Mouse (Mus musculus): ENCODE data around the gene Eif3k. TPM values are rescaled to one million over a fixed set of nuclear protein-coding genes. Genes with fewer than 3 reads are reported as not detected.
A peak's percentile ranks its signal among the peaks of the same experiment; 100 is the strongest.

The Eif3k gene
- polyA plus RNA-seq, 1 experiment from 2014 or later: 359 TPM

- H3K27me3 ChIP-seq (replicated peaks): no peaks in the 10 kb centered on the region
- H3K27ac ChIP-seq: no peak overlapping the region
- peaks cover 9% of the 10 kb centered on the region; the same call in 1 of the 2 replicates for H3K4me1 ChIP-seq (replicated peaks)
- H3K36me3 ChIP-seq: no peaks in the 10 kb centered on the region
- 64% methylated on average over 5 of the region's 5 CpGs for WGBS
- no peak for ATAC-seq
- H3K4me3 ChIP-seq (replicated peaks): no peak overlapping the region
- no peak overlapping the region for H3K4me2 ChIP-seq (replicated peaks)
- H3K9ac ChIP-seq: no peak overlapping the region
- H3K9me3 ChIP-seq: no peaks in the 10 kb centered on the region
Measured at GRCm38 (mm10) chr7:28965346-28965840, 16.3 kb downstream of the Eif3k start.

- H3K9ac ChIP-seq: no peak overlapping the region
- no peak overlapping the region for H3K4me3 ChIP-seq (replicated peaks)
- 68% methylated on average over 3 of the region's 3 CpGs for whole genome bisulfite sequencing
- no peaks in the 10 kb centered on the region for H3K27me3 ChIP-seq (replicated peaks)
- peaks cover 10% of the 10 kb centered on the region for H3K4me1 ChIP-seq (replicated peaks)
- ATAC-seq: no peak
- no peaks in the 10 kb centered on the region for H3K36me3 ChIP-seq
- H3K27ac ChIP-seq: 0 out of 2 replicates have a peak overlapping the region, but pooled peaks have one; percentile 7
- no peak overlapping the region for H3K4me2 ChIP-seq (replicated peaks)
- H3K9me3 ChIP-seq: no peaks in the 10 kb centered on the region
Measured at GRCm38 (mm10) chr7:28963399-28963923, 18.2 kb downstream of the Eif3k start.

GRCm38 (mm10) chr7:28961927-28962670, 19.6 kb downstream of the Eif3k start, which contains the start of gene Actn4:
Gene Actn4 (minus strand): TSS chr7:28962340.
- no peaks in the 10 kb centered on the region for H3K36me3 ChIP-seq
- no peaks in the 10 kb centered on the region for H3K27me3 ChIP-seq (replicated peaks)
- peak within 1 kb of the TSS; percentile 96 for H3K4me3 ChIP-seq (replicated peaks)
- under 1% methylated on average over 76 of the region's 76 CpGs for WGBS
- H3K4me2 ChIP-seq (replicated peaks): peak within 1 kb of the TSS; percentile 81
- H3K9ac ChIP-seq: peak within 1 kb of the TSS; percentile 96
- H3K27ac ChIP-seq: peak within 1 kb of the TSS; percentile 86
- H3K4me1 ChIP-seq (replicated peaks): peaks cover 21% of the 10 kb centered on the region
- no peaks in the 10 kb centered on the region for H3K9me3 ChIP-seq
- ATAC-seq: peak; percentile 90

- Histone ChIP-seq H3K9me3 (no peaks in the 10 kb centered on the region), H3K36me3 (no peaks in the 10 kb centered on the region), H3K4me1 (replicated peaks) (peaks cover 23% of the 10 kb centered on the region), H3K27ac (peak overlapping the region; percentile 86), H3K4me2 (replicated peaks) (peak overlapping the region; percentile 81), H3K4me3 (replicated peaks) (peak overlapping the region; percentile 96), H3K27me3 (replicated peaks) (no peaks in the 10 kb centered on the region), H3K9ac (peak overlapping the region; percentile 96)
- no peak for ATAC-seq
- under 1% methylated on average over 7 of the region's 7 CpGs for WGBS
Measured at GRCm38 (mm10) chr7:28961584-28961926, 20.1 kb downstream of the Eif3k start.

- Histone ChIP-seq H3K9me3 (no peaks in the 10 kb centered on the region), H3K36me3 (no peaks in the 10 kb centered on the region), H3K27ac (peak overlapping the region; percentile 86), H3K4me1 (replicated peaks) (peaks cover 27% of the 10 kb centered on the region), H3K4me2 (replicated peaks) (peak overlapping the region; percentile 81), H3K27me3 (replicated peaks) (no peaks in the 10 kb centered on the region), H3K9ac (peak overlapping the region; percentile 96), H3K4me3 (replicated peaks) (peak overlapping the region; percentile 96)
- 10% methylated on average over 9 of the region's 9 CpGs for WGBS
- ATAC-seq: no peak
Measured at GRCm38 (mm10) chr7:28960354-28961046, 21.2 kb downstream of the Eif3k start.

GRCm38 (mm10) chr7:28959505-28960045, 22.1 kb downstream of the Eif3k start:
- no peak for ATAC-seq
- no peaks in the 10 kb centered on the region for H3K9me3 ChIP-seq
- no peaks in the 10 kb centered on the region for H3K36me3 ChIP-seq
- H3K4me3 ChIP-seq (replicated peaks): peak overlapping the region; percentile 96
- H3K27ac ChIP-seq: peak overlapping the region; percentile 86
- H3K9ac ChIP-seq: peak overlapping the region; percentile 96
- no peaks in the 10 kb centered on the region for H3K27me3 ChIP-seq (replicated peaks)
- H3K4me2 ChIP-seq (replicated peaks): peak overlapping the region; percentile 81
- 8% methylated on average over 6 of the region's 6 CpGs for WGBS
- peaks cover 31% of the 10 kb centered on the region for H3K4me1 ChIP-seq (replicated peaks)

- H3K27ac ChIP-seq: peak overlapping the region; percentile 86
- H3K36me3 ChIP-seq: no peaks in the 10 kb centered on the region
- peak overlapping the region; percentile 81 for H3K4me2 ChIP-seq (replicated peaks)
- peak overlapping the region; percentile 96; the same call in 1 of the 2 replicates for H3K4me3 ChIP-seq (replicated peaks)
- no peaks in the 10 kb centered on the region for H3K9me3 ChIP-seq
- ATAC-seq: no peak
- peak overlapping the region; percentile 96; the same call in 1 of the 2 replicates for H3K9ac ChIP-seq
- 23% methylated on average over 1 of the region's 1 CpGs for WGBS
- H3K4me1 ChIP-seq (replicated peaks): peaks cover 35% of the 10 kb centered on the region
- no peaks in the 10 kb centered on the region for H3K27me3 ChIP-seq (replicated peaks)
Measured at GRCm38 (mm10) chr7:28958770-28959169, 22.9 kb downstream of the Eif3k start.

- no peak for ATAC-seq
- Histone ChIP-seq H3K4me1 (replicated peaks) (peaks cover 38% of the 10 kb centered on the region), H3K9ac (no peak overlapping the region), H3K4me3 (replicated peaks) (no peak overlapping the region), H3K4me2 (replicated peaks) (peak overlapping the region; percentile 81), H3K27me3 (replicated peaks) (no peaks in the 10 kb centered on the region), H3K9me3 (no peaks in the 10 kb centered on the region), H3K27ac (peak overlapping the region; percentile 86), H3K36me3 (no peaks in the 10 kb centered on the region)
- WGBS: 75% methylated on average over 1 of the region's 1 CpGs
Measured at GRCm38 (mm10) chr7:28957997-28958725, 23.5 kb downstream of the Eif3k start.

- WGBS: 65% methylated on average over 6 of the region's 6 CpGs
- Histone ChIP-seq H3K4me1 (replicated peaks) (peaks cover 44% of the 10 kb centered on the region), H3K27ac (no peak overlapping the region), H3K9ac (no peak overlapping the region), H3K9me3 (no peaks in the 10 kb centered on the region), H3K4me3 (replicated peaks) (no peak overlapping the region), H3K27me3 (replicated peaks) (no peaks in the 10 kb centered on the region), H3K36me3 (no peaks in the 10 kb centered on the region), H3K4me2 (replicated peaks) (no peak overlapping the region)
- no peak for ATAC-seq
Measured at GRCm38 (mm10) chr7:28957286-28957685, 24.4 kb downstream of the Eif3k start.

GRCm38 (mm10) chr7:28956270-28956669, 25.4 kb downstream of the Eif3k start:
- H3K9me3 ChIP-seq: no peaks in the 10 kb centered on the region
- no peak overlapping the region for H3K4me2 ChIP-seq (replicated peaks)
- WGBS: 81% methylated on average over 1 of the region's 1 CpGs
- H3K27me3 ChIP-seq (replicated peaks): no peaks in the 10 kb centered on the region
- peaks cover 55% of the 10 kb centered on the region for H3K4me1 ChIP-seq (replicated peaks)
- no peak overlapping the region for H3K27ac ChIP-seq
- no peak overlapping the region for H3K9ac ChIP-seq
- H3K4me3 ChIP-seq (replicated peaks): no peak overlapping the region
- no peak for ATAC-seq
- H3K36me3 ChIP-seq: no peaks in the 10 kb centered on the region

GRCm38 (mm10) chr7:28955295-28955897, 26.3 kb downstream of the Eif3k start:
- no peak for ATAC-seq
- H3K27ac ChIP-seq: peak overlapping the region; percentile 38; the same call in 1 of the 2 replicates
- no peak overlapping the region for H3K4me3 ChIP-seq (replicated peaks)
- no peaks in the 10 kb centered on the region for H3K9me3 ChIP-seq
- WGBS: 60% methylated on average over 5 of the region's 5 CpGs
- H3K4me2 ChIP-seq (replicated peaks): no peak overlapping the region
- H3K9ac ChIP-seq: no peak overlapping the region
- H3K4me1 ChIP-seq (replicated peaks): peaks cover 61% of the 10 kb centered on the region
- H3K36me3 ChIP-seq: no peaks in the 10 kb centered on the region
- H3K27me3 ChIP-seq (replicated peaks): no peaks in the 10 kb centered on the region
